Mouse (Mus musculus): ENCODE results near the gene Abcg4. TPM values are rescaled to one million over a fixed set of nuclear protein-coding genes. Genes with fewer than 3 reads are reported as not detected.

Gene Abcg4
- polyA plus RNA-seq, 2 experiments = 10.6 to 35.6 TPM

- no peak overlapping the region for H3K4me3 ChIP-seq (ENCODE audit: insufficient read depth in 1 of 2, low read depth in 2 of 2, low read length in 2 of 2)
- H3K4me2 ChIP-seq (ENCODE audit: low read depth) = no peak overlapping the region
- WGBS (ENCODE audit: insufficient replicate concordance) = 82% methylated on average over 4 of the region's 4 CpGs
- H3K27ac ChIP-seq = no peak overlapping the region
- no peaks in the 10 kb centered on the region for H3K9me3 ChIP-seq (ENCODE audit: control insufficient read depth, low read length)
- H3K27me3 ChIP-seq (ENCODE audit: control insufficient read depth, insufficient read depth, low read length) = no peaks in the 10 kb centered on the region
- no peak overlapping the region for H3K9ac ChIP-seq (replicated peaks)
- TF ChIP-seq CTCF (IDR thresholded peaks at IDR 0.05; ENCODE audit: low read depth) = no peak
- no peak for TF ChIP-seq EP300 (IDR thresholded peaks at IDR 0.05; ENCODE audit: low read depth)
- H3K36me3 ChIP-seq (replicated peaks; ENCODE audit: control insufficient read depth, insufficient read depth, low read depth) = peaks cover 43% of the 10 kb centered on the region
- ATAC-seq (ENCODE audit: insufficient read depth) (no peak), DNase-seq (ENCODE audit: low read depth in 3 of 3, low spot score in 3 of 3) (no peak)
- H3K4me1 ChIP-seq (replicated peaks; ENCODE audit: control insufficient read depth in 2 of 2, insufficient read depth in 2 of 2, low read length in 1 of 2) = peaks cover 12 to 15% of the 10 kb centered on the region in 2 experiments
These were observed 25.8 kb upstream of the Abcg4 start for GRCm38 (mm10) chr9:44314257-44314547.

- TF ChIP-seq CTCF (IDR thresholded peaks at IDR 0.05; ENCODE audit: low read depth) (no peak), EP300 (IDR thresholded peaks at IDR 0.05; ENCODE audit: low read depth) (no peak)
- H3K9me3 ChIP-seq (ENCODE audit: control insufficient read depth, low read length) = no peaks in the 10 kb centered on the region
- no peaks in the 10 kb centered on the region for H3K27me3 ChIP-seq (ENCODE audit: control insufficient read depth, insufficient read depth, low read length)
- H3K27ac ChIP-seq = no peak overlapping the region
- H3K4me1 ChIP-seq (replicated peaks; ENCODE audit: control insufficient read depth in 2 of 2, insufficient read depth in 2 of 2, low read length in 1 of 2) = peaks cover 8 to 10% of the 10 kb centered on the region in 2 experiments
- no peak overlapping the region for H3K4me2 ChIP-seq (ENCODE audit: low read depth)
- ATAC-seq (ENCODE audit: insufficient read depth) (no peak), DNase-seq (ENCODE audit: low read depth in 3 of 3, low spot score in 3 of 3) (no peak)
- H3K4me3 ChIP-seq (ENCODE audit: insufficient read depth in 1 of 2, low read depth in 2 of 2, low read length in 2 of 2) = no peak overlapping the region
- whole genome bisulfite sequencing (ENCODE audit: insufficient replicate concordance) = 83% methylated on average over 19 of the region's 19 CpGs
- peaks cover 43% of the 10 kb centered on the region for H3K36me3 ChIP-seq (replicated peaks; ENCODE audit: control insufficient read depth, insufficient read depth, low read depth)
- H3K9ac ChIP-seq (replicated peaks) = no peak overlapping the region
These were observed 25.3 kb upstream of the Abcg4 start for GRCm38 (mm10) chr9:44313476-44314256.

GRCm38 (mm10) chr9:44311136-44312134 lies 23.0 kb upstream of the Abcg4 start:
- Histone ChIP-seq H3K27ac (no peak overlapping the region), H3K27me3 (ENCODE audit: control insufficient read depth, insufficient read depth, low read length) (no peaks in the 10 kb centered on the region), H3K9ac (replicated peaks) (no peak overlapping the region), H3K4me2 (ENCODE audit: low read depth) (peak overlapping the region; percentile 2; the same call in 1 of the 2 replicates), H3K4me1 (replicated peaks; ENCODE audit: control insufficient read depth in 2 of 2, insufficient read depth in 2 of 2, low read length in 1 of 2) (peaks cover 3 to 5% of the 10 kb centered on the region in 2 experiments), H3K36me3 (replicated peaks; ENCODE audit: control insufficient read depth, insufficient read depth, low read depth) (peaks cover 39% of the 10 kb centered on the region), H3K9me3 (ENCODE audit: control insufficient read depth, low read length) (no peaks in the 10 kb centered on the region), H3K4me3 (ENCODE audit: insufficient read depth in 1 of 2, low read depth in 2 of 2, low read length in 2 of 2) (no peak overlapping the region)
- DNase-seq (ENCODE audit: low read depth in 3 of 3, low spot score in 3 of 3) = no peak
- ATAC-seq (ENCODE audit: insufficient read depth) = no peak
- 39% methylated on average over 27 of the region's 27 CpGs for WGBS (ENCODE audit: insufficient replicate concordance)
- TF ChIP-seq EP300 (IDR thresholded peaks at IDR 0.05; ENCODE audit: low read depth) (no peak), CTCF (IDR thresholded peaks at IDR 0.05; ENCODE audit: low read depth) (no peak)

GRCm38 (mm10) chr9:44310750-44311135 lies 22.3 kb upstream of the Abcg4 start:
- no peaks in the 10 kb centered on the region for H3K9me3 ChIP-seq (ENCODE audit: control insufficient read depth, low read length)
- peaks cover 6 to 8% of the 10 kb centered on the region in 2 experiments for H3K4me1 ChIP-seq (replicated peaks; ENCODE audit: control insufficient read depth in 2 of 2, insufficient read depth in 2 of 2, low read length in 1 of 2)
- H3K4me2 ChIP-seq (ENCODE audit: low read depth) = peak overlapping the region; percentile 2; the same call in 1 of the 2 replicates
- H3K4me3 ChIP-seq (ENCODE audit: insufficient read depth in 1 of 2, low read depth in 2 of 2, low read length in 2 of 2) = no peak overlapping the region
- peaks cover 32% of the 10 kb centered on the region for H3K36me3 ChIP-seq (replicated peaks; ENCODE audit: control insufficient read depth, insufficient read depth, low read depth)
- DNase-seq (ENCODE audit: low read depth in 3 of 3, low spot score in 3 of 3) (no peak), ATAC-seq (ENCODE audit: insufficient read depth) (no peak)
- TF ChIP-seq EP300 (IDR thresholded peaks at IDR 0.05; ENCODE audit: low read depth) = no peak
- no peak for TF ChIP-seq CTCF (IDR thresholded peaks at IDR 0.05; ENCODE audit: low read depth)
- WGBS (ENCODE audit: insufficient replicate concordance) = 51% methylated on average over 10 of the region's 10 CpGs
- H3K9ac ChIP-seq (replicated peaks) = no peak overlapping the region
- H3K27ac ChIP-seq = no peak overlapping the region
- H3K27me3 ChIP-seq (ENCODE audit: control insufficient read depth, insufficient read depth, low read length) = no peaks in the 10 kb centered on the region

DNA sequence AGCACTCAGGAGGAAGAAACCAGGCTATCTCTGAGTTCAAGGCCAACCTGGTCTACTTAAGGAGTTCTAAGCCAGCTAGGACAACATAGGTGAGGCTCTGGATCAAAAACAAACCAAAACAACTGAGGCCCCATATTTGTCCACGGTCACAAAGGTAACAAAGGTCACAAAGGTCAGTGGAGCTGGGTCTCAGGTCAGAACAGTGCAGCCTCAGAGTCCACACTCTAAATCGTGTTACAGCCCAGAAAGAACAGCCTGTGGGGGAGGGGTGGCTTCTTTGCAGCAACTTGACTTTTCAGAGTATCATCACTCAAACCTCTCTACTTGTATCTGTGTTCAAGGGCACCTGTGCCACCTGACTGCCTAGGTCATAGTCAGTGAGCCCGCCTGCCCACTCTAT lies 21.3 kb upstream of the Abcg4 start:
- Histone ChIP-seq H3K9me3 (ENCODE audit: control insufficient read depth, low read length) (no peaks in the 10 kb centered on the region), H3K4me3 (ENCODE audit: insufficient read depth in 1 of 2, low read depth in 2 of 2, low read length in 2 of 2) (no peak overlapping the region), H3K27ac (no peak overlapping the region), H3K4me1 (replicated peaks; ENCODE audit: control insufficient read depth in 2 of 2, insufficient read depth in 2 of 2, low read length in 1 of 2) (peaks cover 6 to 8% of the 10 kb centered on the region in 2 experiments), H3K4me2 (ENCODE audit: low read depth) (no peak overlapping the region), H3K27me3 (ENCODE audit: control insufficient read depth, insufficient read depth, low read length) (no peaks in the 10 kb centered on the region), H3K36me3 (replicated peaks; ENCODE audit: control insufficient read depth, insufficient read depth, low read depth) (peaks cover 22% of the 10 kb centered on the region), H3K9ac (replicated peaks) (no peak overlapping the region)
- TF ChIP-seq CTCF (IDR thresholded peaks at IDR 0.05; ENCODE audit: low read depth) (no peak), EP300 (IDR thresholded peaks at IDR 0.05; ENCODE audit: low read depth) (no peak)
- DNase-seq (ENCODE audit: low read depth in 3 of 3, low spot score in 3 of 3) = no peak
- WGBS (ENCODE audit: insufficient replicate concordance) = 68% methylated on average over 3 of the region's 3 CpGs
- ATAC-seq (ENCODE audit: insufficient read depth) = no peak
